In the genomic region with DNA sequence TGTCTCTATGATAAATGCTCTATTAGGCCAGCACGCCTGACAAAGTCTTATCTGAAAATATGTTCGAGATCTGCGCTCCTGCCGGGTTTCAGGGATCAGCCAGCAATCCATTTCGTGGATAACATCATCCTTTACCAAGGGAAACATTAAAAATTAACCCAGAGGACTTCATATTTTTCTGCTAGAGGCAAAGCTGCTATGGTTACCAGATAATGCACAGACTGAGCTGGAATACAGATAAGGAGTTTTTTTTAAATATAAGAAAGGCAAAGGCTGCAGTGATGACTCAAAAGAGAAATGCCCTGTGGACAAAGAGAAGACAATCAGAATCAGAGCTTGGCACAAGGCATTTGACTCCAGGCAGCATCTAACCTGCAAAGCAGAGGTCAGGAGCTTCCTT, we compare ENCODE assay signal across 30 mouse cellular contexts.
DNase-seq lines count a peak whose midpoint lies in the region; ATAC-seq lines count a peak whose summit lies in the region.
"Had no signal": no experiment of that assay in that cellular context is flagged by ENCODE, and none has a peak within 500 bp of the region (broad histone marks: within the 10 kb centered on the region; RNA-seq: fewer than 3 reads in every experiment).

No protein-coding gene starts in this region.

- H3K9me3 ChIP-seq in hindbrain, embryonic 15.5 days = no peaks in the 10 kb centered on the region
- H3K9me3 ChIP-seq in hindbrain, embryonic 16.5 days (ENCODE audit: control insufficient read depth, low read length) = no peaks in the 10 kb centered on the region
- H3K9me3 ChIP-seq in neural tube, embryonic 15.5 days (replicated peaks) = no peaks in the 10 kb centered on the region
- no peaks in the 10 kb centered on the region for H3K9me3 ChIP-seq in midbrain, embryonic 16.5 days (replicated peaks; ENCODE audit: control insufficient read depth, low read length, poor library complexity, severe bottlenecking)
- no peaks in the 10 kb centered on the region for H3K9me3 ChIP-seq in embryonic facial prominence, embryonic 10.5 days
- H3K9me3 ChIP-seq: embryonic facial prominence, embryonic 13.5 days; forebrain, embryonic 10.5 days; forebrain, embryonic 15.5 days; heart, embryonic 13.5 days; limb, embryonic 10.5 days; limb, embryonic 15.5 days; liver, embryonic 13.5 days; neural tube, embryonic 12.5 days had no signal

- no peak overlapping the region for H3K4me3 ChIP-seq in hindbrain, embryonic 15.5 days
- no peak overlapping the region for H3K4me3 ChIP-seq in hindbrain, embryonic 16.5 days (ENCODE audit: low read length)
- no peak overlapping the region for H3K4me3 ChIP-seq in neural tube, embryonic 15.5 days (replicated peaks)
- no peak overlapping the region for H3K4me3 ChIP-seq in midbrain, embryonic 16.5 days (ENCODE audit: low read depth, low read length)
- no peak overlapping the region for H3K4me3 ChIP-seq in embryonic facial prominence, embryonic 10.5 days
- H3K4me3 ChIP-seq: embryonic facial prominence, embryonic 13.5 days; forebrain, embryonic 10.5 days; forebrain, embryonic 15.5 days; gastrocnemius, adult 2 months; heart, embryonic 13.5 days; limb, embryonic 10.5 days; limb, embryonic 15.5 days; liver, embryonic 13.5 days; neural tube, embryonic 12.5 days had no signal

- ATAC-seq in hindbrain, embryonic 15.5 days (ENCODE audit: low FRiP score, low read depth) = no peak
- ATAC-seq in hindbrain, embryonic 16.5 days = no peak
- ATAC-seq in neural tube, embryonic 15.5 days (ENCODE audit: low FRiP score) = no peak
- no peak for ATAC-seq in midbrain, embryonic 16.5 days
- ATAC-seq: forebrain, embryonic 15.5 days; Patski had no signal

- no peaks in the 10 kb centered on the region for H3K4me1 ChIP-seq in hindbrain, embryonic 15.5 days (replicated peaks)
- H3K4me1 ChIP-seq in hindbrain, embryonic 16.5 days (ENCODE audit: control insufficient read depth, insufficient read depth, low read depth, low read length) = no peaks in the 10 kb centered on the region
- no peaks in the 10 kb centered on the region for H3K4me1 ChIP-seq in neural tube, embryonic 15.5 days
- no peaks in the 10 kb centered on the region; the same call in 1 of the 2 replicates for H3K4me1 ChIP-seq in midbrain, embryonic 16.5 days (ENCODE audit: control insufficient read depth, insufficient read depth, low read length)
- no peaks in the 10 kb centered on the region for H3K4me1 ChIP-seq in embryonic facial prominence, embryonic 10.5 days
- H3K4me1 ChIP-seq: embryonic facial prominence, embryonic 13.5 days; forebrain, embryonic 10.5 days; limb, embryonic 15.5 days; liver, embryonic 13.5 days; neural tube, embryonic 12.5 days had no signal

- DNase-seq in neural tube, embryonic 10.5 days (ENCODE audit: extremely low spot score, low spot score) = no peak
- DNase-seq in embryonic facial prominence, embryonic 10.5 days (ENCODE audit: low spot score) = no peak
- no peak for DNase-seq in thymus, postnatal 36 days
- DNase-seq in right cerebral cortex, postnatal 10 days (ENCODE audit: low spot score in 2 of 2) = no peak
- DNase-seq: adrenal gland, postnatal 10 days; cerebellum, adult 11 months; cerebellum, adult 9-10 months; cerebellum, postnatal 36 days; embryo, embryonic 11 days; gastrocnemius, adult 2 months; heart, postnatal 10 days; kidney, adult 8-10 months; kidney, postnatal 4 days; liver, embryonic 13.5 days; lung, adult 18-20 months; lung, postnatal 10 days; thymus, postnatal 14 days had no signal

- no peak overlapping the region for H3K4me2 ChIP-seq in hindbrain, embryonic 15.5 days
- no peak overlapping the region for H3K4me2 ChIP-seq in hindbrain, embryonic 16.5 days (ENCODE audit: low read length)
- H3K4me2 ChIP-seq in neural tube, embryonic 15.5 days = no peak overlapping the region
- no peak overlapping the region for H3K4me2 ChIP-seq in midbrain, embryonic 16.5 days (ENCODE audit: low read length)
- H3K4me2 ChIP-seq: embryonic facial prominence, embryonic 13.5 days; forebrain, embryonic 15.5 days; heart, embryonic 13.5 days; limb, embryonic 15.5 days; liver, embryonic 13.5 days; neural tube, embryonic 12.5 days had no signal

- WGBS in hindbrain, embryonic 15.5 days = 57% methylated on average over 5 of the region's 5 CpGs
- WGBS in hindbrain, embryonic 16.5 days = 60% methylated on average over 5 of the region's 5 CpGs
- WGBS in neural tube, embryonic 15.5 days = 51% methylated on average over 5 of the region's 5 CpGs
- WGBS in midbrain, embryonic 16.5 days = 45% methylated on average over 5 of the region's 5 CpGs
- 84% methylated on average over 5 of the region's 5 CpGs for WGBS in embryonic facial prominence, embryonic 10.5 days

- H3K9ac ChIP-seq in hindbrain, embryonic 15.5 days = no peak overlapping the region
- no peak overlapping the region for H3K9ac ChIP-seq in hindbrain, embryonic 16.5 days (ENCODE audit: low read depth, low read length)
- no peak overlapping the region for H3K9ac ChIP-seq in neural tube, embryonic 15.5 days (replicated peaks)
- no peak overlapping the region for H3K9ac ChIP-seq in midbrain, embryonic 16.5 days (ENCODE audit: low read depth, low read length)
- H3K9ac ChIP-seq: embryonic facial prominence, embryonic 13.5 days; forebrain, embryonic 15.5 days; heart, embryonic 13.5 days; limb, embryonic 15.5 days; liver, embryonic 13.5 days; neural tube, embryonic 12.5 days had no signal

- H3K36me3 ChIP-seq in hindbrain, embryonic 15.5 days = no peaks in the 10 kb centered on the region
- H3K36me3 ChIP-seq in hindbrain, embryonic 16.5 days (ENCODE audit: control insufficient read depth, insufficient read depth, low read length) = no peaks in the 10 kb centered on the region
- no peaks in the 10 kb centered on the region for H3K36me3 ChIP-seq in neural tube, embryonic 15.5 days
- H3K36me3 ChIP-seq in midbrain, embryonic 16.5 days (ENCODE audit: control insufficient read depth, insufficient read depth, low read length) = no peaks in the 10 kb centered on the region
- H3K36me3 ChIP-seq in embryonic facial prominence, embryonic 10.5 days (replicated peaks) = no peaks in the 10 kb centered on the region
- H3K36me3 ChIP-seq: embryonic facial prominence, embryonic 13.5 days; forebrain, embryonic 10.5 days; forebrain, embryonic 15.5 days; heart, embryonic 13.5 days; limb, embryonic 10.5 days; limb, embryonic 15.5 days; liver, embryonic 13.5 days; neural tube, embryonic 12.5 days had no signal

- H3K27me3 ChIP-seq in hindbrain, embryonic 15.5 days = no peaks in the 10 kb centered on the region
- H3K27me3 ChIP-seq in hindbrain, embryonic 16.5 days (replicated peaks; ENCODE audit: control insufficient read depth, insufficient read depth, low read length) = no peaks in the 10 kb centered on the region
- no peaks in the 10 kb centered on the region for H3K27me3 ChIP-seq in neural tube, embryonic 15.5 days (replicated peaks)
- H3K27me3 ChIP-seq in midbrain, embryonic 16.5 days (ENCODE audit: control insufficient read depth, insufficient read depth, low read depth, low read length) = no peaks in the 10 kb centered on the region
- no peaks in the 10 kb centered on the region for H3K27me3 ChIP-seq in embryonic facial prominence, embryonic 10.5 days (replicated peaks; ENCODE audit: low read depth, poor library complexity, severe bottlenecking)
- H3K27me3 ChIP-seq: embryonic facial prominence, embryonic 13.5 days; forebrain, embryonic 15.5 days; heart, embryonic 13.5 days; limb, embryonic 15.5 days; liver, embryonic 13.5 days; neural tube, embryonic 12.5 days; Patski had no signal

- H3K27ac ChIP-seq in hindbrain, embryonic 15.5 days (replicated peaks) = 0 out of 2 replicates have a peak overlapping the region, but pooled peaks have one; percentile 17
- H3K27ac ChIP-seq in hindbrain, embryonic 16.5 days (ENCODE audit: low read depth, low read length) = no peak overlapping the region
- 0 out of 2 replicates have a peak overlapping the region, but pooled peaks have one; percentile 34 for H3K27ac ChIP-seq in neural tube, embryonic 15.5 days (replicated peaks)
- H3K27ac ChIP-seq in midbrain, embryonic 16.5 days (ENCODE audit: low read length) = peak overlapping the region; percentile 47
- H3K27ac ChIP-seq in embryonic facial prominence, embryonic 10.5 days (replicated peaks) = no peak overlapping the region
- H3K27ac ChIP-seq: embryonic facial prominence, embryonic 13.5 days; forebrain, embryonic 10.5 days; forebrain, embryonic 15.5 days; gastrocnemius, adult 2 months; heart, embryonic 13.5 days; kidney, postnatal 0 days; limb, embryonic 10.5 days; limb, embryonic 15.5 days; liver, embryonic 13.5 days; neural tube, embryonic 12.5 days had no signal

Comparison
In these comparisons a context has a peak if more than half of its experiments do, and no peak if none do; other contexts are left out.
1. H3K27ac ChIP-seq: peak in hindbrain, embryonic 15.5 days (single experiment), neural tube, embryonic 15.5 days (single experiment) and midbrain, embryonic 16.5 days (single experiment); none in hindbrain, embryonic 16.5 days (single experiment) and embryonic facial prominence, embryonic 10.5 days (single experiment).